Mouse (Mus musculus) frontal cortex, adult (tissue): ENCODE measurements around the gene Gm5751.
A peak's percentile ranks its signal among the peaks of the same experiment; 100 is the strongest.
"Not testable (repeated sequence)": the region's sequence is repeated elsewhere in the genome, so short reads cannot be mapped to it uniquely, and the experiment has no call there.

ENCODE experiments used
- ATAC-seq: cut with Nextera tagmentation; 2 replicates; pipeline ENCODE4 v1.9.2; 2017; ENCODE audit warnings: mild to moderate bottlenecking, moderate library complexity, mixed read lengths; ENCODE audit not compliant: low TSS enrichment

Gm5751 gene

GRCm38 (mm10) chrX:8873953-8874352 lies at the start of gene Gm5751:
Gene Gm5751, plus strand, starts transcription at chrX:8874253.
- ATAC-seq = not testable (repeated sequence)

- no peak for ATAC-seq
Observed at GRCm38 (mm10) chrX:8832043-8832442, 42.0 kb upstream of the Gm5751 start.

- no peak for ATAC-seq
Observed at GRCm38 (mm10) chrX:8843694-8844093, 30.4 kb upstream of the Gm5751 start, which contains the start of gene Gm6592. Gene Gm6592, plus strand, starts transcription at chrX:8843994.

DNA sequence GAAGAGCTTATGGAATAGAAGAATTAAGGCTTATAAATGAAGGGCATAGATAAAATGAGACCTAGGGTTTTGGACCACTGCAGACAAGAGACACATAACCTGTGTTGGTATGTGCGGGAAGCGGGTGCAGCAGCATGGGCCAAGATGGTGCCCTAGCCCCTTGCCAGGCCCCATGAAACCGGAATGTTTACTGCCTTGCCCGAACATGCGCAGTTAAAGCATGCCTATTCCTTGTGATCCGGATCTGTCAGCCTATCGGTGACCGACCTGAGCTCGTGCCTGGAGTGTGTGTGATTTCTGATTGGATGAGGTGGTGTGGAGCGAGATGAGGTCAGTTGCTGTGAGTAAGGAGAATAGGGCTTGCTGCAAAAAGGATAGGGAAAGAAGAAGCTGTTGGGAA lies 21.6 kb upstream of the Gm5751 start:
- no peak for ATAC-seq

DNA sequence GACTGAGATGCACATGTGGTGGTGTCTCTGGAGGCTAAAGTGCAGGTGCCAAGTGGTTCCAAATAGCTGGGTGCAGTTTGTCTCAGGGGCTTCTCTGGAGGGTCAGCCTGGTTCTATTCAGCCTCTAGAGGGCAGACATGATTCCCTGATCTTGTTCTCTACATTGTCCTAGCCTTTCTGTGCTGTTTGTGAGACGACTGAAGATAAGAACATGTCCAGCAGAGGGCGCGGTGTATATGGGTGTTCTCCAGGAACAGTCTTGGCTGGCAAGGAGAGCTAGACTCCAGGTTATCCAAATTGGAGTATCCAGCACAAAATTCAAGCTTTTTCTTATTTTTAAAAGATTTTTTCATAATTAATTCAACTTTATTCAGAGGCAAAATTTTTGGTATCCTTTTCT lies 9.7 kb upstream of the Gm5751 start:
- peak; percentile 85 for ATAC-seq

- no peak for ATAC-seq
Observed at GRCm38 (mm10) chrX:8884336-8884735, 10.3 kb downstream of the Gm5751 start.

DNA sequence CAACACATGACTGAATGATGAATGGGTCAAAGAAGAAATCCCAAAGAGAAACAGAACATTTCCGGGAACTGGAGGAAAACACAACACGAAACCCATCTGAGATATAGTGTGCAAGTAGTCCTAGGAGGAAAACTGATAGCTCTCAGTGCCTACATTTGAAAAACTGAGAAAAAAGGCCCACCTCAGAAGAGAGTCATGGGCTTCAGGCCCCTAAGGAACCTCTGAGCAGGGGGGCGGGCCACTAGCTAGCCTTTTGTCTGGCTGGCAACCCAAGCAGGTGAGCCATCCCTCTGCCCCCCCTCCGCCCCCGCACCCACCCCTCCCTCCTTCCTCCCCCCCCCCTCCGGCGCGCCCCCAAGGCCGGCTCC lies 17.9 kb downstream of the Gm5751 start:
- no peak for ATAC-seq

GRCm38 (mm10) chrX:8892343-8893155 lies 18.5 kb downstream of the Gm5751 start, which contains the start of gene B630019K06Rik:
Gene B630019K06Rik, plus strand, starts transcription at chrX:8892382.
- peak; percentile 90 for ATAC-seq

GRCm38 (mm10) chrX:8893182-8893651 lies 19.2 kb downstream of the Gm5751 start:
- peak; percentile 74 for ATAC-seq

GRCm38 (mm10) chrX:8900823-8901222 lies 26.8 kb downstream of the Gm5751 start:
- ATAC-seq = no peak

DNA sequence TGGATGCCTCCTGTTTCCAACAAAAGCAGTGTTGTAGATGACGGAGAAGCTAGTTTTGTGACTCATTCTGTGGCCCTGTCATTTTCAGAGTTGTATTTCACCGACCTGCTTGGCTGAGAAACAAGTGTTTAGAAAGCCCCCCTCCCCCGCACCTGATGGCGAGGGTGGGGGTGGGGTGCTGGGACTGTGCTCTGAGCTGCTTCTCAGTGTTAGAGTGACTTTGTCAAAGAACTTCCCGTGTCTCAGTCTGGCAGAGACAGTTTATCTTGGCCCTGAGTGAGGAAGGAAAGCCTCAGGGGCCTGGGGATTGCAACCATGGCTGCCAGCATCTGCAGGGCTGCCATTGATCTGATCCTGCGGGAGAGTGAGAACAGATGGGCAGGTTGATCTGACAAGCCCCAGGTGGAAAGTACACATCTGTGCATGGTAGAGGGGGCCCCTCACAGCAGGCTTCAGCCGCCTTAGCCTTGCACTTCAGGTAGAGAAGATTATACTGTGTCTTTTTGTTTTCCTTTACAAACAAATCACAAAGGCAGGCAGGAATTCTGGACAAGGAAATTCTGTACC lies 27.9 kb downstream of the Gm5751 start:
- ATAC-seq = peak; percentile 27; the same call in 1 of the 2 replicates

- ATAC-seq = no peak
Observed at GRCm38 (mm10) chrX:8921080-8921479, 47.0 kb downstream of the Gm5751 start.

DNA sequence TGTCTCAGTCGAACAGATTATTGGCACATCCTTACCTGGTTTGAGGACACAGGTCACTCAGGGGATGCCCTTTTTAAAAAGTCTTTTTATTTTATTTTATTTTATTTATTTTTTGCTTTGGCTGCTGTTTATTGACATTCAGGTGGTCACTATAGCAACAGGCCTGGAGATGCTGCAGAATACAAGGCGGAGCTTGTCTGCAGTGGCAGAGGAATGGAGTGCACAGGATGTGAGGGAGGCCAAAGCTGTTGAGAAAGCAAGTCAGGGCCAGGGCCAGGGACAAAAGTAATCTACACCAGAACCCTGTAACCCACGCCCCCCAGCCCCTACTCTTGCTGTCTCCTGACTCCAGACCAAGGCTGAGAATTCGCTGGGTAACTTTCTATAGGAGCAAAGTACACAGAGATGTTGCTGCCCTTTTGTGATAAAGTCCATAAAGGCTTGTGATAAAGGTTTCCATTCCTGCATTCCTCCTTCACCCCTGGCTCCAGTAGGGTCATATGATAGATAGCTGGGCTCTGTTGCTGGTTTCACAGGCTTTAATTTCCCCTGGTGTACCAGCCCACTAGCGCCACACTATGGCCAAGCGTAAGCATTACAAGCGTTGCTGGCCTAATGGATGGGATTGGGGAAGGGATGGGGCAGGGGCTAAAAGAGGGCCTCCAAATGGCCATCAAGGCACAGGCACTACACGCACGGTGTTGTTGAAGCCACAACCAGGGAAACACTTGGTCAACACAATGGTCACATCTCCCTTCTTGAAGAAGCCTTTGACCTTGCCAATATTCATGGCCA lies 48.0 kb downstream of the Gm5751 start:
- no peak for ATAC-seq

- ATAC-seq = no peak
Observed at GRCm38 (mm10) chrX:8927308-8927707, 53.3 kb downstream of the Gm5751 start.
